Mouse (Mus musculus) ES-E14 (cell line): Measurements from ENCODE around the gene Prkcb.

Experiments
- MAFK ChIP-seq: IDR thresholded peaks from 2 replicates; pipeline ENCODE4 v1.6.1; 2014; ENCODE audit warnings: mild to moderate bottlenecking, low read depth, low read length, inconsistent platforms; ENCODE audit not compliant: insufficient read depth
- ZC3H11A ChIP-seq: IDR thresholded peaks from 2 replicates; pipeline ENCODE4 v1.6.1; 2012; ENCODE audit warnings: low read depth, mild to moderate bottlenecking, inconsistent platforms, low read length, borderline replicate concordance
- ZNF384 ChIP-seq: IDR thresholded peaks from 2 replicates; pipeline ENCODE4 v1.6.1; 2012; ENCODE audit warnings: low read depth, low read length, inconsistent platforms

- no peak for TF ChIP-seq ZC3H11A
- TF ChIP-seq ZNF384: no peak
- TF ChIP-seq MAFK: no peak
Observed at GRCm38 (mm10) chr7:122304521-122304920, 16.0 kb downstream of the Prkcb start.
